Mouse (Mus musculus) thymus, adult 2 months (tissue): Measurements from ENCODE around the gene Med12l. TPM values are rescaled to one million over a fixed set of nuclear protein-coding genes. Genes with fewer than 3 reads are reported as not detected.

Experiments used
- DNase-seq: peaks from one replicate; pipeline ENCODE4 v3.0.0; 2021
- H3K27ac ChIP-seq: fragments of 200-500 bp; 2 replicates; pipeline ENCODE4 v1.5.1; 2012; ENCODE audit warnings: low read length, control low read depth; ENCODE audit not compliant: control insufficient read depth, insufficient read depth
- H3K27me3 ChIP-seq: fragments of 200-500 bp; 2 replicates; pipeline ENCODE4 v1.6.1; 2012; ENCODE audit warnings: mild to moderate bottlenecking, low read length, moderate library complexity, mixed read lengths; ENCODE audit not compliant: control insufficient read depth, insufficient read depth
- H3K36me3 ChIP-seq: fragments of 200-500 bp; 2 replicates; pipeline ENCODE4 v1.6.1; 2012; ENCODE audit warnings: mild to moderate bottlenecking, low read length, moderate library complexity; ENCODE audit not compliant: control insufficient read depth, insufficient read depth
- H3K4me1 ChIP-seq: fragments of 200-500 bp; replicated peaks from 2 replicates; pipeline ENCODE4 v1.6.1; 2012; ENCODE audit warnings: low read length; ENCODE audit not compliant: control insufficient read depth, insufficient read depth
- H3K4me3 ChIP-seq: fragments of 200-500 bp; 2 replicates; pipeline ENCODE4 v1.5.1; 2012; ENCODE audit warnings: mild to moderate bottlenecking, low read length, control low read depth, moderate library complexity; ENCODE audit not compliant: control insufficient read depth, insufficient read depth
- CTCF ChIP-seq: fragments of 200-500 bp; IDR thresholded peaks from 2 replicates; pipeline ENCODE4 v1.5.1; 2012; ENCODE audit warnings: mild to moderate bottlenecking, control low read depth, low read length, moderate library complexity, borderline replicate concordance; ENCODE audit not compliant: control insufficient read depth, poor library complexity, insufficient read depth; ENCODE audit errors: extremely low read depth
- POLR2A ChIP-seq: fragments of 200-500 bp; IDR thresholded peaks from 2 replicates; pipeline ENCODE4 v1.6.1; 2012; ENCODE audit warnings: mild to moderate bottlenecking, low read length, control low read depth, moderate library complexity; ENCODE audit not compliant: control insufficient read depth, poor library complexity, insufficient read depth; ENCODE audit errors: extremely low read depth
- WGBS: fragments of 180-500 bp; shearing (Covaris S2); methylation state at CpG from one replicate; pipeline ENCODE4 v1.1.7; 2018; 5-methylcytosine and 5-hydroxymethylcytosine counted together
- polyA plus RNA-seq: library from polyadenylated mRNA; depleted of rRNA; stranded (reverse); fragments of >200 nt; gene quantifications from 2 replicates; pipeline ENCODE4 v1.2.3, GENCODE M21; 2012

Med12l gene
- polyA plus RNA-seq, 1 experiment, result 3.3 TPM

- no peak overlapping the region for H3K4me3 ChIP-seq
- no peak for DNase-seq
- no peaks in the 10 kb centered on the region for H3K27me3 ChIP-seq
- H3K36me3 ChIP-seq, result no peaks in the 10 kb centered on the region
- H3K4me1 ChIP-seq, result peaks cover 42% of the 10 kb centered on the region
- 32% methylated on average over 8 of the region's 8 CpGs for WGBS
- no peak overlapping the region for H3K27ac ChIP-seq
- TF ChIP-seq POLR2A (no peak), CTCF (no peak)
Observed at GRCm38 (mm10) chr3:59203802-59204520, 198.3 kb downstream of the Med12l start.

- Histone ChIP-seq H3K27ac (no peak overlapping the region), H3K27me3 (no peaks in the 10 kb centered on the region), H3K4me1 (peaks cover 41% of the 10 kb centered on the region), H3K4me3 (no peak overlapping the region), H3K36me3 (no peaks in the 10 kb centered on the region)
- 90% methylated on average over 11 of the region's 11 CpGs for WGBS
- TF ChIP-seq CTCF, result no peak
- TF ChIP-seq POLR2A, result no peak
- no peak for DNase-seq
Observed at GRCm38 (mm10) chr3:59204719-59205503, 199.3 kb downstream of the Med12l start.

GRCm38 (mm10) chr3:59205941-59206340 lies 200.3 kb downstream of the Med12l start:
- Histone ChIP-seq H3K27me3 (no peaks in the 10 kb centered on the region), H3K36me3 (no peaks in the 10 kb centered on the region), H3K4me1 (peaks cover 34% of the 10 kb centered on the region), H3K27ac (no peak overlapping the region), H3K4me3 (no peak overlapping the region)
- TF ChIP-seq POLR2A (no peak), CTCF (no peak)
- 8% methylated on average over 4 of the region's 4 CpGs for WGBS
- DNase-seq, result peak; percentile 47

GRCm38 (mm10) chr3:59208650-59209548 lies 203.3 kb downstream of the Med12l start:
- Histone ChIP-seq H3K36me3 (no peaks in the 10 kb centered on the region), H3K27ac (no peak overlapping the region), H3K27me3 (no peaks in the 10 kb centered on the region), H3K4me1 (peaks cover 20% of the 10 kb centered on the region), H3K4me3 (no peak overlapping the region)
- 72% methylated on average over 4 of the region's 4 CpGs for WGBS
- no peak for TF ChIP-seq POLR2A
- no peak for TF ChIP-seq CTCF
- peak; percentile 45 for DNase-seq

GRCm38 (mm10) chr3:59210089-59210488 lies 204.5 kb downstream of the Med12l start:
- Histone ChIP-seq H3K4me3 (no peak overlapping the region), H3K27ac (peak overlapping the region; percentile 29; the same call in 1 of the 2 replicates)
- WGBS, result 75% methylated on average over 8 of the region's 8 CpGs

GRCm38 (mm10) chr3:59210727-59211126 lies 205.1 kb downstream of the Med12l start, which contains the start of gene P2ry13:
Gene P2ry13, minus strand, starts transcription at chr3:59210882.
- Histone ChIP-seq H3K4me3 (no peak within 1 kb of the TSS), H3K27ac (peak within 1 kb of the TSS; percentile 29), H3K4me1 (peaks cover 6% of the 10 kb centered on the region), H3K27me3 (no peaks in the 10 kb centered on the region), H3K36me3 (no peaks in the 10 kb centered on the region)
- no peak for DNase-seq
- TF ChIP-seq POLR2A (no peak), CTCF (no peak)
- 57% methylated on average over 6 of the region's 6 CpGs for WGBS

More at GRCm38 (mm10) chr3:59210089-59210488, 204.5 kb downstream of the Med12l start:
- TF ChIP-seq CTCF (no peak), POLR2A (no peak)
- no peak for DNase-seq
- H3K4me1 ChIP-seq, result peaks cover 11% of the 10 kb centered on the region
- H3K36me3 ChIP-seq, result no peaks in the 10 kb centered on the region
- no peaks in the 10 kb centered on the region for H3K27me3 ChIP-seq
